Mouse (Mus musculus): ENCODE measurements around the gene Ddx24. TPM values are rescaled to one million over a fixed set of nuclear protein-coding genes. Genes with fewer than 3 reads are reported as not detected.
A peak's percentile ranks its signal among the peaks of the same experiment; 100 is the strongest.

Ddx24 gene
- total RNA-seq, 2 experiments from 2014 or later = 211 to 223 TPM

- DNase-seq (ENCODE audit: extremely low spot score in 1 of 2, low spot score in 1 of 2) = peak in 1 of 2 experiments; percentile 33
These were observed 34.5 kb downstream of the Ddx24 start for GRCm38 (mm10) chr12:103391098-103391497.

DNA sequence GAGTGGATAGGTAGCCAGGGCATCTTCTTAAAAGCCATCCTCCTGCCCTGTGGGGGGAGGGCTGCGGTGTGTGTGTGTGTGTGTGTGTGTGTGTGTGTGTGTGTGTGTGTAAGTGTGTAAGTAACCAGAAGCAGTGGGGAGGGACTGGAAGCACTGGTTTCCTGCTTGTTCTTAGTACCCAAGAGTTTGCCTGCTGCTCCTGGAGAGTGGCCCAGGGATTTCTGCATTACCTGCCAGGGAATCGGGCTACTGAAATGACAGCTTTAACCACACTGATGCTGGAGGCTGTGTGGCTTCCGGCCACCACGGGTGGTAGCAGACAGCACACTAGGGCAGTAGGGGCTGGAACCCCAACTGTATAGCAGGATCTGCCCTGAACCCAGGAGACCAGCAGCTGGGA, 35.6 kb downstream of the Ddx24 start:
- no peak for DNase-seq (ENCODE audit: extremely low spot score in 1 of 2, low spot score in 1 of 2)

DNA sequence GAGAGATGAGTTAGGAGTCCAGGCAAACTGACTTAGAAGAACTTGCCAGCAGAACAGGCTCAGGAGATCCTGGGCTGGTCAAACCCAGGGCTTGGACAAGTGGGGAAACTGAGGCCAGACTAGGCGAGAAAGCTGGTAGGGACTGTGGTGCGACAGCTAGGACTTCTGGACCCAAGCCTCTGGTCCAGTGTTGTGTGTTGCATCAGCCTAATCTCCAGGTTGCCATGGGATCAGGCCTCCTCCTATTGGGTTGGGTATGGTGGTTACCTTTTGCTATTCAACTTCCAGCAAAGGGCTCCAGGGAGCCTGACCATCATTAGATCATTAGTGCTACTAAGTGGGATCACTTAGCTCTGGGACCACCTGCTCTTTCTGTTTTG, 36.3 kb downstream of the Ddx24 start:
- no peak for DNase-seq (ENCODE audit: extremely low spot score in 1 of 2, low spot score in 1 of 2)

DNA sequence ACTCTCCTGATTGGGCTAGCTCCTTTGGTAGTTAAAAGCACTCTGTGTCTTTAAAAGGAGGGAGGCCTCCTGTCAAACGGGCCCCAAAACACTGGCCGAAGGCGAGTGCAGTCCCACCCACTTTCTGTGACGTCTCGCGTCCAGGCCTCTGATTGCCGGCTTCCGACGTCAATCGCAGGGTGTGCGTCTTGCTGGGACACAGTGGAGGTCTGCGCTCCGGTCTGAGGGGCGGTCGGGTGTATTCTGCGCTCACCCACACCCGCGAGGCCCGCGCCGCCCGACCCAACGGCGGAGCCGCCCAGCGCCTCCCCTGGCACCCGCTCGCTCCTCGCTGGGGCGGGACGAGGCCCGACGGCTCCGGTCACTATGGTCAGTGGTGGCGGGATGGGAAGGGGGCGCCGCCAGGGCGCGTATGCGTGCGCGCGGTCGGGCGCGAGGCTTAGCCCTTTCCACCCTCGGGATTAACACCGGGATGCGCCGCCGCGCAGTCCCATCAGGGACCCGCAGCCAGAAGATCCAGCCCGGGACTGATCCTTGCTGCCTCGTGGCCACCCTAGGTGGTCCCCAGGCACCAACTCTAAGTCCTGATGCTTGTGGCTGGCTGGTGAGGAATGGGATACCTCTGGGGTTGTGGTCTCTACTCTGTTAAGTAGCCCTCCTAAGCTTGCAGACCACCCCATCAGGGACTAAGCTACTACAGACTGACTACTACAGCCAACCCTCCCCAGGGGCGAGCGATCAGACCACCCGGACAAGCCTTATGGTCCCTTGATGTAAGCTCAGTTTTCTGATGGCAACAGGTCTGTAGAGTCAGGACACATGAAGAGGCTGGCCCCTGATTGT, 36.9 kb downstream of the Ddx24 start, which contains the start of gene Otub2:
Gene Otub2, plus strand, starts transcription at position 178 of the 843 bp plus-strand sequence.
- DNase-seq (ENCODE audit: extremely low spot score in 1 of 2, low spot score in 1 of 2) = peak; percentile 92 to 93

GRCm38 (mm10) chr12:103380226-103380625, 45.4 kb downstream of the Ddx24 start:
- DNase-seq (ENCODE audit: extremely low spot score in 1 of 2, low spot score in 1 of 2) = no peak

DNA sequence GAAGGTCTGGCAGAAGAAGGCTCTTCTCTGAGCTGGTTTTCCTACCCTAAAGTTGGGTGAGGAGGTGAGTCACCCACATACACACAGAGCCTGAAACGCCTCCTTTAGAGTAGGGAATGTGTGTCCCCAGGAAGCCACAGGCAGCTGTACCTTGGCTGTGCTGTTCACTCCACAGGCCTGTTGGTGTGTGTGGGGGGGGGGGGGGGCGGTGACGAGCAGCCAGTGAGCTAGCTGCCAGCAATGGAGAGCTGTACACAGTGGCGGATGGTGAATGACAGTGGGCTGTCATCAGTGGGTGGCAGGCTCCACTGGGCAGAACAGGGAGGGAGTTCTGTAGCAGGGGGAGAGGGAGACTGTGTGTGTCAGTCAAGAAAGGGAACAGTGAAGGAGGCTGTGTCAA, 48.9 kb downstream of the Ddx24 start:
- no peak for DNase-seq (ENCODE audit: extremely low spot score in 1 of 2, low spot score in 1 of 2)

DNA sequence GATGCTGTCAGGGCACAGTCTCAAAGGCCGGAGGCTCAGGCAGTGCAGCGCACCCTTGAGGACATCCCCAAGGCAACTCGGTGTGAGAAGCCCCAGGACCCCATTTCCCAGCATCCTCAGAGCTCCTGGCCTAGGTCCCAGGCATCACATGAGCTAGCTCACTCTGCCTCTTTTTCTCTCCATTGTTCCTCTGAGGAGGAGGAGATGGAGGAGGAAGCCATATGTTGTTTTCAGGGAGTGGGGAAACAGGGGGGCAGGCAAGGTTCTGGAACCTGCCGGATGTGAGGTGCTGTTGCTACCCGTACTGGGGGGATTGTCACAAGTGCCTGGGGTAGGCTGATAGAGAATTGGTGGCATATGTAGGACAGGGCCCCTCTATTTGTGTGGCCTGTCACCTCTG, 49.5 kb downstream of the Ddx24 start:
- peak in 1 of 2 experiments; percentile 53 for DNase-seq (ENCODE audit: extremely low spot score in 1 of 2, low spot score in 1 of 2)

GRCm38 (mm10) chr12:103373530-103374236, 51.9 kb downstream of the Ddx24 start:
- no peak for DNase-seq (ENCODE audit: extremely low spot score in 1 of 2, low spot score in 1 of 2)

DNA sequence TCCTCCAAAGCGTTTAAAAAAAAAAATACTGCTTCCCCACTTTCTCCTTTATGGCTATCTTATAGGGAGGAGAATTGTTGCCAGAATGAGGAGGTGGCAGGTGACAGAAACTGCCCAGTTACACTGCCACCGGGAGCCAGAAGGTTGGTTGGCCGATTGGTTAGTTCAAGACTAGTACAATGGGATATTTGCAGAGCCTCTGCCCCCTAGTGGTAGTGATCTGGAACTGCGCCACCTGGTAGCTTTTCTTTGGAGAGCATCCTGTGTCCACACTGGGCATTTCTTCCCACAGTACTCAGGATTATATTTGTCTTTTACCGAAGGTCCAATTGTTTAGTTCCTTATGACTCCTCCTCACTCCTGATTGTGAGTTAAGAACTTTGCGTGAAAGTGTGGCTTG, 53.9 kb downstream of the Ddx24 start:
- DNase-seq (ENCODE audit: extremely low spot score in 1 of 2, low spot score in 1 of 2) = peak in 1 of 2 experiments; percentile 61

DNA sequence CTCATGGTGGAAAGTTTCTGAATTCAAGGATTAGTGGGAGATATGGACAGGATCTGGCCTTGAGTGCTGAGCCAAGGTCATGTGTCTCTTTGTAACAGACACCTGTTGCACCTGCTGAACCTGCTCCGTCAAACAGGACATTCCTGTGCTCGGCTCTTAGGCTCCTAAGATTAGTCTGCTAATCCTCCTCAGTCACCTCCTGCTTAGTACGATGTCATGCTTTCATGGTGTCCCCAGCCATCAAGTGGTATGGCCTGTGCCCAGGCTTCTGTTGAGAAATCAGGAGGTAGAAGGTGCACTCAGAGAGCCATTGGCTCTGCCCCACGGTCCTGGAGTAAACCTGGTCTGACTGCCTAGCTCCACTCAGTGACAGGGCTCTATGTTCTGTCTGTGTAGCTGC, 54.8 kb downstream of the Ddx24 start:
- DNase-seq (ENCODE audit: extremely low spot score in 1 of 2, low spot score in 1 of 2) = no peak

DNA sequence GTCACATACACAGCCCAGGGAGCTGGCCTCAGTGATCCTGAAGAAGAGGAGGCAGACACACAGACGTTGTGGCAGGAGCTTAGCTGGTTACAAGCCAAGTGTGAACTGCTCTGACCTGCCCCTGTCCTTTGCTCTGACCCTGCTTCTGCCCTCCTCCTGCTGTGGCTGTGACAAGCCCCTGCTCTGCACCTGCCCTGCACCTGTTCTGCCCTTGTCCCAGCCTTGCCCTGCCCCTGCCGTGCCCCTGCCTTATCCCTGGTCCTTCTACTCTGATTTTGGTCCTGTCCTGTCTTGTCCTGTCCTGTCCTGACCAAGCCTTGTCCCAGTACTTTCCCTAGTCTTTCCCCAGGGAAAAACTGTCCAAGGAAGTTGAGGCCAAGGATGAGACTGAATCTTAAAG, 56.9 kb downstream of the Ddx24 start:
- DNase-seq (ENCODE audit: extremely low spot score in 1 of 2, low spot score in 1 of 2) = no peak

GRCm38 (mm10) chr12:103368326-103368669, 57.3 kb downstream of the Ddx24 start:
- no peak for DNase-seq (ENCODE audit: extremely low spot score in 1 of 2, low spot score in 1 of 2)

DNA sequence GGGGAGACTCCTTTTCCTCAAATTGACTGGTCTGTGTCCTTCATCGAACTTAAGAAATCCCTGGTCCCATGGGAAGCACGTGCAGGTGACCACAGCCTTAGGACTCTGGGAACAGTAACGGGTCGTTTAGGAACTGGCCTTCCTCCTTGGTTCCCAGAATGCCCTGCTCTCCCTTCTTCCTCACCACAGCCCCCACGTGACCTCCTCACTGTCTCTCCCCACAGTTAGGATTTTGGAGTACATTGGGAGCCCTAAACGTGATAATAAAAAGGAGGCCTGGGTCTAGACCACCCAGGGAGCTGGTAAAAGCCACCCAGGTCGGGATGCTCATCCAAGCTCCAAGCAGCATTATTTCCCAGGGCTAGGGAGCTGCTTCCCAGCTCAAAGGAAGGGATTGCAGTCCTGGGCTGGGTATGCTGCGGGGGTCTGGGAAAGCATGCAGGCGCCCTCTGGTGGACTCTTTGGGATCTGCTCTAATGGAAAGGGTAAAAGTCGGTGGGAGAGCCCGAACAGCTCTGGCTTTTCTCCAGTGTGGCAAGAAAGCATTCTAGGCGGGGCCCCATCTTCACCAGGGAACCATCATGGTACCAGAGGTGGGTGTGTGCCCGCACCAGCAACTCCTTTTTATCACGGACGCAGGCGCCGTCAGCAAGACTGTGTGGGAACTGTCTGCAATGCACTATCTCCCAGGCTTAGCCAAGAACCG, 57.9 kb downstream of the Ddx24 start:
- peak; percentile 72 to 92 for DNase-seq (ENCODE audit: extremely low spot score in 1 of 2, low spot score in 1 of 2)

DNA sequence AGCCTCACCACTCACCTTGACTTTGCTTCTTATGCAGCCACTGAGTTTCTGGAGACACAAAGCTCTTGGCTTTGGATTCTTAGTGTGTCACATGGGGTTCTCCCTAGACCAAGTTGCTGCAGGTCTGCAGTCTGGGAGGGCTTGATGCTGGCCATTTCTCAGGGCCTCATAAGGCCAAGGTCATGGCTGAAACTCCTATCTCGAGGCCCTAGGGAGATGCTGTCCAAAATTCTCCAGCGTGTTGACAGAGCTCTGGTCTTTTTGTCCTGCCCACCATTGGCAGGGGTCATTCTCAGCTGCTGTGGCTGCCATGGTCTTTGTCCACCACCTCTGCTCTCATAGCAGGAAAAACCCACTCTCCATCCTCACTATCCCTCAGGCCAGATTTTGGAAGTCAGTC, 58.5 kb downstream of the Ddx24 start:
- DNase-seq (ENCODE audit: extremely low spot score in 1 of 2, low spot score in 1 of 2) = no peak

DNA sequence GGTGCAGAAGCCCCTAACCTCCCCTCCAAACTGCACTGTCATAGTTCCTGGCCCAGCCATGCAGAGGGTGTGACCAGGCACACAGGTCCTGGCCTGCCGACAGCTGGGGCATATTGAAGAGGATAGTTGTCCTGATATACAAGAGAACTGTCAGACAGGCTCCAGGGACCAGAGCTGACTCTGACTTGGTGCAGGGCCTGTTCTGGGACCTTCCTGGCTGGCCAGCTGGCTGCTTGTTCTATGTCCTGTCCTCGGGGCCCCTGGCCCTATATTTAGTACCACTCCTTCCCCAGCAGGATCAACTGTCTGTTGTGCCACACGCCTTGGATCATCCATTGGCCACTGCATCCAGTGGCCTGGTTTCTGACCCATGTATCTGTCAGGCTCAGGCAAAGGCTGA, 63.3 kb downstream of the Ddx24 start:
- no peak for DNase-seq (ENCODE audit: extremely low spot score in 1 of 2, low spot score in 1 of 2)

- DNase-seq (ENCODE audit: extremely low spot score in 1 of 2, low spot score in 1 of 2) = no peak
These were observed 63.9 kb downstream of the Ddx24 start for GRCm38 (mm10) chr12:103361539-103362307.

GRCm38 (mm10) chr12:103360812-103361211, 64.8 kb downstream of the Ddx24 start:
- no peak for DNase-seq (ENCODE audit: extremely low spot score in 1 of 2, low spot score in 1 of 2)

GRCm38 (mm10) chr12:103358951-103359801, 66.5 kb downstream of the Ddx24 start:
- no peak for DNase-seq (ENCODE audit: extremely low spot score in 1 of 2, low spot score in 1 of 2)

- no peak for DNase-seq (ENCODE audit: extremely low spot score in 1 of 2, low spot score in 1 of 2)
These were observed 67.4 kb downstream of the Ddx24 start for GRCm38 (mm10) chr12:103358216-103358615.

Data from layer of hippocampus, postnatal 25 days (tissue).